17 mouse cellular contexts compared by ENCODE assay signal in genomic region chr12:107608966-107609365, GRCm38 (mm10).
"Had no signal": no experiment of that assay in that cellular context is flagged by ENCODE, and none has a peak within 500 bp of the region (broad histone marks: within the 10 kb centered on the region; RNA-seq: fewer than 3 reads in every experiment).

No protein-coding gene starts in this region.

- H3K9ac ChIP-seq: liver, embryonic 13.5 days; neural tube, embryonic 12.5 days; neural tube, embryonic 15.5 days had no signal

- H3K4me1 ChIP-seq: liver, embryonic 13.5 days; neural tube, embryonic 12.5 days; neural tube, embryonic 15.5 days had no signal

- DNase-seq: kidney, adult 2 months; kidney, postnatal 10 days; kidney, postnatal 36 days; layer of hippocampus, postnatal 36 days; liver, embryonic 13.5 days; lung, adult 2 months; lung, postnatal 14 days; lung, postnatal 4 days; midbrain, embryonic 14.5 days; right cerebral cortex, adult 18-20 months; right cerebral cortex, postnatal 14 days; right cerebral cortex, postnatal 4 days had no signal

- ATAC-seq: intestine, postnatal 0 days had no signal

- H3K9me3 ChIP-seq: liver, embryonic 13.5 days; neural tube, embryonic 12.5 days; neural tube, embryonic 15.5 days had no signal

- H3K4me3 ChIP-seq: left cerebral cortex, adult 2 months; liver, embryonic 13.5 days; neural tube, embryonic 12.5 days; neural tube, embryonic 15.5 days had no signal

- H3K27me3 ChIP-seq: liver, embryonic 13.5 days; neural tube, embryonic 12.5 days; neural tube, embryonic 15.5 days had no signal

- H3K36me3 ChIP-seq: liver, embryonic 13.5 days; neural tube, embryonic 12.5 days; neural tube, embryonic 15.5 days had no signal

- H3K4me2 ChIP-seq: liver, embryonic 13.5 days; midbrain, embryonic 11.5 days; neural tube, embryonic 12.5 days; neural tube, embryonic 15.5 days had no signal

- H3K27ac ChIP-seq: left cerebral cortex, adult 2 months; liver, embryonic 13.5 days; neural tube, embryonic 12.5 days; neural tube, embryonic 15.5 days had no signal
